Mouse (Mus musculus) liver, embryonic 14 days (tissue): ENCODE data around the gene Usp18. TPM values are rescaled to one million over a fixed set of nuclear protein-coding genes. Genes with fewer than 3 reads are reported as not detected.

Experiments used
- polyA plus RNA-seq: library from polyadenylated mRNA; depleted of rRNA; stranded (reverse); fragments of >200 nt; gene quantifications from 2 replicates; pipeline ENCODE4 v1.2.3, GENCODE M21; 2012; rRNA removed

Usp18 gene
- polyA plus RNA-seq, result 4.2 and 5.9 TPM in 2 replicates

GRCm38 (mm10) chr6:121245127-121246036 is at the start of gene Usp18:
Usp18 (plus strand) TSS chr6:121245906.

GRCm38 (mm10) chr6:121210149-121210925 is 35.4 kb upstream of the Usp18 start, which contains the start of gene Tuba8:
Tuba8 (plus strand) TSS chr6:121210696.

GRCm38 (mm10) chr6:121299954-121300353 is 54.2 kb downstream of the Usp18 start, which contains the start of gene Slc6a13:
Slc6a13 (plus strand) TSS chr6:121300227.

Other genes with a start within 250 kb of the Usp18 start
- 7.9 and 8.8 TPM in 2 replicates for gene Mical3, start 114.9 kb upstream of the Usp18 start, polyA plus RNA-seq
- 2.8 and 3.6 TPM in 2 replicates for gene Pex26, start 62.2 kb upstream of the Usp18 start, polyA plus RNA-seq
- gene Tuba8, start 35.2 kb upstream of the Usp18 start, polyA plus RNA-seq, result 0.92 and 1.3 TPM in 2 replicates
- 14.2 and 15.8 TPM in 2 replicates for gene Slc6a13, start 54.3 kb downstream of the Usp18 start, polyA plus RNA-seq
- 1.4 and 1.8 TPM in 2 replicates for gene Slc6a12, start 97.2 kb downstream of the Usp18 start, polyA plus RNA-seq
- gene Iqsec3, start 227.8 kb downstream of the Usp18 start, polyA plus RNA-seq, result under 0.01 TPM in 1 of 2 replicates, not detected in the other